Mouse (Mus musculus) CD8-positive naive resting alpha-beta T cell, adult 2 months (primary cell): Measurements from ENCODE around the gene Acot12.

Experiments used
- DNase-seq, 2 experiments: peaks; one replicate each; pipeline ENCODE4 v3.0.0; 2022; ENCODE audit warnings: low read depth in 2 of 2, low spot score in 2 of 2

Acot12 gene

DNA sequence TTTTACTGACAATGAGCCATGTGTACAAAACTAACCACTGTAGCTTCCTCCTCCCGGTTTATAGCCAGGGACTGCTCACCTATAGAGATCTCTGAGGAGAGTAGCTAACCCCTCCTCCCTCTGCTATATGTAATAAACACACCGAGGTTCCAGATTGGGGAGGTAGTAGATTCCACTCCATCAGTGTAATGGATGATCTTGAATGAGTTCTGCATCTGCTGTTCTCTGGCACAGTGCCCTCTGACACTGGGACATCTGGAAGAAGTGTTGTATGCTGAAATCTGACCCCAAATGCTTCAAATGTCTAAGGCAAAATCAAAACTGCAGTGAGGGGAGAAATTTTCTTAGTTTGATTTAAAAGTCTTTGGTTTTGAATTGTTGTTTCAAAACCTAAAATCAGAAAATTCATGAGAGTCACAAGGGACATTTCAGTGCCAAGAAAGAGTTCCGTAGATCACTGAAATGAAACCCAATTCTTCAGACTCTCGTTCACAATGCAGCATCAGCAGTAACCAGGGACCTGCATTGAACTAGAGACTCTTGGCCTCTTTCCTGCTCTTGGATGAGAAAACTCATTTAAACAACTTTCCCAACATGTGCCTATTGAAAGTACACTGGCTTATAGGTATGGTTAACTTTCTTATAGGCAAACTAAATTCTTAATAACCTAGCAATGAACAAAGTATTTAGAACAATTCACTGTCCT lies 83.7 kb downstream of the Acot12 start:
- no peak for DNase-seq

DNA sequence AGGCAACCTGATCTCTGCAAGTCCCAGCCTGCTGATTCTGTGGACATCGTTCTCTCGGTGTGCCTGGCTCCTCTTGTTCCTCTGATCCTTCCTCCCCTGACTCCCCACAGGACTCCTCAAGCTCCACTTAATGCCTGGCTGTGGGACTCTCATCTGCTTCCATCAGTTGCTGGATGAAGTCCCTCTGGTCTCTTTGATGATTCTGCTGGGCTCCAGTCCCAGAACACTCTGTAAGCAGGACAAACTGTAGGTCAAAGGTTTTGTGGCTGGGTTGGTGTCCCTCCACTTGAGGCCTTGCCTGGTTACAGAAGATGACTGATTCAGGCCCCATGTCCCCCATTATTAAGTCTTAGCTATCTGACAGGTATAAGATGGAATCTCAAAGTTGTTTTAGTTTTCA lies 84.8 kb downstream of the Acot12 start:
- no peak for DNase-seq

DNA sequence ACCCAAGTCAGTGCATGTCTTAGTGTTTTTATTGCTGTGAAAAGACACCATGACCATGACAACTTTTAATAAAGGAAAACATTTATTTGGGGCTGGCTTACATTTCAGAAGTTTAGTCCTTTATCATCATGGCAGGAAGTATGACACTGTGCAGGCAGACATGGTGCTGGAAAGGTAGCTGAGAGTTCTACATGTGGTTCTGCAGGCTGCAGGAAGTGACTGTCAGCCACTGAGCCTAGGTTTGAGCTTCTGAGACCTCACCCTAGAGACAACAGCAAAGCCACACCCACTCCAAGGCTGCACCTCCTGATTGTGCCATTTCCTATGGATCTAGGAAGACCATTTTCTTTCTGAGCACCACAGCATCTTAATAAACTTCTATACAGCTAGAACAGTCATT lies 86.6 kb downstream of the Acot12 start:
- peak in 1 of 2 experiments; percentile 15 for DNase-seq
